Mouse (Mus musculus) kidney, postnatal 0 days (tissue): ENCODE measurements around the gene Rps29. TPM values are rescaled to one million over a fixed set of nuclear protein-coding genes. Genes with fewer than 3 reads are reported as not detected.

ENCODE experiments used
- ATAC-seq: fragments of 200-750 bp; cut with Nextera tagmentation; replicated peaks from 2 replicates; pipeline ENCODE4 v1.8.0; 2017; ENCODE audit warnings: low read depth, moderate number of reproducible peaks, moderate TSS enrichment, moderate library complexity; ENCODE audit not compliant: low FRiP score
- DNase-seq: peaks from one replicate; pipeline ENCODE4 v3.0.0-alpha.2; 2016; ENCODE audit warnings: low spot score
- H3K27ac ChIP-seq: fragments of 300-500 bp; sonication (generic); 2 replicates; pipeline ENCODE4 v1.5.1; 2014; ENCODE audit warnings: mild to moderate bottlenecking
- H3K27me3 ChIP-seq: fragments of 300-500 bp; sonication (generic); 2 replicates; pipeline ENCODE4 v1.6.1; 2014; ENCODE audit warnings: low read length, mixed read lengths; ENCODE audit not compliant: insufficient read depth
- H3K36me3 ChIP-seq: fragments of 300-500 bp; sonication (generic); 2 replicates; pipeline ENCODE4 v1.6.1; 2014; ENCODE audit warnings: low read length, mixed read lengths; ENCODE audit not compliant: insufficient read depth
- H3K4me1 ChIP-seq: fragments of 300-500 bp; sonication (generic); replicated peaks from 2 replicates; pipeline ENCODE4 v1.6.1; 2014; ENCODE audit warnings: antibody characterized with exemption, low read length, mixed read lengths; ENCODE audit not compliant: insufficient read depth
- H3K4me2 ChIP-seq: fragments of 300-500 bp; sonication (generic); 2 replicates; pipeline ENCODE4 v1.6.1; 2014; ENCODE audit warnings: mild to moderate bottlenecking, low read length, moderate library complexity, mixed read lengths
- H3K4me3 ChIP-seq: fragments of 300-500 bp; sonication (generic); replicated peaks from 2 replicates; pipeline ENCODE4 v1.5.1; 2014; ENCODE audit warnings: low read depth, low read length
- H3K9ac ChIP-seq: fragments of 300-500 bp; sonication (generic); 2 replicates; pipeline ENCODE4 v1.6.1; 2014; ENCODE audit warnings: low read depth, low read length
- H3K9me3 ChIP-seq: fragments of 300-500 bp; sonication (generic); replicated peaks from 2 replicates; pipeline ENCODE4 v1.6.1; 2016; ENCODE audit warnings: low read length, inconsistent platforms, mixed read lengths
- CTCF ChIP-seq: IDR thresholded peaks from 2 replicates; pipeline ENCODE4 v1.5.1; 2016; ENCODE audit warnings: antibody characterized with exemption, low read depth, mild to moderate bottlenecking, moderate library complexity
- WGBS: fragments of 180-500 bp; shearing (Covaris S2); extraction: QIAGEN DNeasy Blood & Tissue Kit; methylation state at CpG from one replicate; pipeline ENCODE4 v1.1.7; 2014; 5-methylcytosine and 5-hydroxymethylcytosine counted together
- polyA plus RNA-seq: library from polyadenylated mRNA; unstranded; fragments of >200 nt; fragmentation: Nextera tagmentation; extraction: Ambion mirVana; gene quantifications from 2 replicates; pipeline ENCODE4 v1.2.1, GENCODE M21; 2015

The Rps29 gene
- polyA plus RNA-seq, 1 experiment from 2014 or later, result 2,435 TPM

DNA sequence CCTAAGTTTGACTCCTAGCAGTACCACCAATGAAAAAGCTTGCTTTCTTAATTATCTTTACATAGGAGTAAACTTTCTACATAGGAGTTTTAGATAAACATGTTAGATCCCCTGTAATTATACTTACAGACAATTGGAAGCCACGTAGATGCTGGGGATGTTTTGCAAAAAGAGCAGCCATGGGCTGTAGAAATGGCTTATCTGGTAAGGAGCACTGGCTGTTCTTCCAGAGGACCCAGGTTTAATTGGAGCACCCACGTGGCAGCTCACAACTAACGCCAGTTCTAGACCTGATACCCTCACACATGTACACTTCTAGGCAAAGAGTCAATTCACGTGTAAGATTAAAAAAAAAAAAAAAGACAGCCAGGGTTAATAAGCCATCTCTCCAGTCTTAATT is 22.8 kb upstream of the Rps29 start:
- Histone ChIP-seq H3K27ac (no peak overlapping the region), H3K36me3 (0 out of 2 replicates have a peak, but pooled peaks cover 4% of the 10 kb centered on the region), H3K4me1 (peaks cover 11% of the 10 kb centered on the region; the same call in 1 of the 2 replicates), H3K4me3 (no peak overlapping the region), H3K27me3 (no peaks in the 10 kb centered on the region), H3K9me3 (no peaks in the 10 kb centered on the region), H3K9ac (no peak overlapping the region), H3K4me2 (no peak overlapping the region)
- no peak for TF ChIP-seq CTCF
- no peak for DNase-seq
- 88% methylated on average over 4 of the region's 4 CpGs for WGBS
- ATAC-seq, result no peak

DNA sequence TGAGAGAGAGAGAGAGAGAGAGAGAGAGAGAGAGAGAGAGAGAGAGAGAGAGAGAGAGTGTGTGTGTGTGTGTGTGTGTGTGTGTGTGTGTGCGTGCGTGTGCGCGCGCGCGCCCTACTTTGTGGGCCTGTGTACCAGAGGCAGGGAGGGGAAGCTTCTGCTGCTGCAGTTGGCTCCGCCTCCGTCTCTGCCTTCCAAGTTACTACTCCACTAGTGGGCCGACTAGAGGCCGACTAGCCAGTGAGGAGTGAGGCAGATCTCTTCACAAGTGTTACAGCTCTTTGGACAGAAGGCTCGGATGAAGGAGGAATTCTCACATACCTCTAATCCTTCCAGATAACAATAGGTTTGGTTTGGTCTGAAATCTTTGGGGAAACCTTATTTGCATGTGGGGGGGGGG is 20.4 kb upstream of the Rps29 start:
- H3K4me2 ChIP-seq, result no peak overlapping the region
- no peak for ATAC-seq
- 69% methylated on average over 12 of the region's 12 CpGs for WGBS
- H3K27me3 ChIP-seq, result no peaks in the 10 kb centered on the region
- no peaks in the 10 kb centered on the region for H3K9me3 ChIP-seq
- TF ChIP-seq CTCF, result no peak
- H3K27ac ChIP-seq, result no peak overlapping the region
- H3K4me1 ChIP-seq, result no peaks in the 10 kb centered on the region
- DNase-seq, result no peak
- no peak overlapping the region for H3K4me3 ChIP-seq
- 0 out of 2 replicates have a peak, but pooled peaks cover 8% of the 10 kb centered on the region for H3K36me3 ChIP-seq
- H3K9ac ChIP-seq, result no peak overlapping the region

DNA sequence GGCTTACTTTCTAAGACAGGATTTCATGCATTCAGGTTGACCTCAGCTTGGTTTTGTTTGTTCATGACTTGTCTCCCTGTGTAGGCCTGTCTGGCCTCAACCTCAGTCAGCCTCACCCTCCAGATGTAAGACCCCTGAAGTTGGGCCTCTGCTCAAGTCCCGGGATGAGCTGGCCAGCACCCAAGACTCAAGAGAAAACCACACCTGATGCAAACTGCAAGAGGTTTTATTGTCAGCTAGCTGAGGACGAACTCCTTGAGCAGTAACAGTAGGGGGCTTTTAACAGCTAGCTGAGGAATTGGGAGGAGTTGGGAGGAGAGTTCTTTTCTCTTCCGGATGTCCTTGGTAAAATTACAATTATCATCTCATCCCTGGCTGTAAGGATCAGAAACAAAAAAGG is 18.5 kb upstream of the Rps29 start:
- H3K9ac ChIP-seq, result no peak overlapping the region
- no peak overlapping the region for H3K4me2 ChIP-seq
- no peaks in the 10 kb centered on the region for H3K4me1 ChIP-seq
- DNase-seq, result no peak
- 89% methylated on average over 3 of the region's 3 CpGs for WGBS
- TF ChIP-seq CTCF, result no peak
- 0 out of 2 replicates have a peak, but pooled peaks cover 8% of the 10 kb centered on the region for H3K36me3 ChIP-seq
- no peak for ATAC-seq
- no peaks in the 10 kb centered on the region for H3K9me3 ChIP-seq
- no peak overlapping the region for H3K27ac ChIP-seq
- no peaks in the 10 kb centered on the region for H3K27me3 ChIP-seq
- no peak overlapping the region for H3K4me3 ChIP-seq

DNA sequence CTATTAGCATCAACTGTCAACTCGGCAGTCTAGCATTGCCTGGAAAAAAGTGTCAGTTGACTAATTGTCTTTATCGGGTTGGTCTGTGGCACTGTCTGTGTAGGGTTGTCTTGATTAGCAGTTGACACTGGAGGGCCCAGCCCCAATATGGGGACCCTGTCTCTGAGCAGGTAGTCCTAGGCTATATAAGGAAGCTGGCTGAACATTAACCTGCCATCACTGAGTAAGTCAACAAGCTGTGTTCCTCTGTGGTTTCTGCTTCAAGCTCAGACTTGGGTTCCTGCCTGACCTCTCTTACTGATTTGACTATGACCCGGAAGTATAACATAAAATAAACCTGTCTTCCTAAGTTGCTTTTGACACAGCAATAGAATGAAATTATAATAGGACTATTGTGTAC is 17.0 kb upstream of the Rps29 start:
- Histone ChIP-seq H3K27me3 (no peaks in the 10 kb centered on the region), H3K9ac (no peak overlapping the region), H3K4me2 (no peak overlapping the region), H3K4me3 (no peak overlapping the region), H3K9me3 (no peaks in the 10 kb centered on the region), H3K4me1 (no peaks in the 10 kb centered on the region), H3K27ac (no peak overlapping the region), H3K36me3 (0 out of 2 replicates have a peak, but pooled peaks cover 4% of the 10 kb centered on the region)
- 92% methylated on average over 3 of the region's 3 CpGs for WGBS
- DNase-seq, result no peak
- ATAC-seq, result no peak
- no peak for TF ChIP-seq CTCF

DNA sequence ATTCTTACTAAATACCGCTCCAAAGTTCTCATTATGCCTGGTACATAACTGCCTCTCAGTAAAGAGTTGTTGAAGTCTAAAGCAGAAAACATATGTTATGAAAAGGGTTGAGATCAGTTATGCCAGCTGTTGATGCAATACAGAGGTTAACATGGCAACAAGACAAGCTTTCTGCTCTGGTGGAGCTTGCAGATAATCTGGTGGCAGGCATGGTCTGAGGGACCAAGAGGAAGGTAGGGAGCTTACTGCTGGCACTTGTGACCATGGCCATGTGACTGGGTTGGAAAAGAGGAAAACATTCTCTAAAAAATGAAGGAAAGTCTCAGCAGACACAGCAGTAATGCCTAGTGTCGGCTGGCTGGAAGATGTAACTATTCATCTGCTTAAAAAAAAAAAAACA is 12.3 kb upstream of the Rps29 start:
- H3K4me3 ChIP-seq, result no peak overlapping the region
- no peaks in the 10 kb centered on the region for H3K27me3 ChIP-seq
- H3K27ac ChIP-seq, result no peak overlapping the region
- no peaks in the 10 kb centered on the region for H3K9me3 ChIP-seq
- DNase-seq, result no peak
- 0 out of 2 replicates have a peak, but pooled peaks cover 4% of the 10 kb centered on the region for H3K36me3 ChIP-seq
- H3K9ac ChIP-seq, result no peak overlapping the region
- 0 out of 2 replicates have a peak, but pooled peaks cover 9% of the 10 kb centered on the region for H3K4me1 ChIP-seq
- no peak for TF ChIP-seq CTCF
- WGBS, result 88% methylated on average over 2 of the region's 2 CpGs
- ATAC-seq, result no peak
- H3K4me2 ChIP-seq, result no peak overlapping the region

DNA sequence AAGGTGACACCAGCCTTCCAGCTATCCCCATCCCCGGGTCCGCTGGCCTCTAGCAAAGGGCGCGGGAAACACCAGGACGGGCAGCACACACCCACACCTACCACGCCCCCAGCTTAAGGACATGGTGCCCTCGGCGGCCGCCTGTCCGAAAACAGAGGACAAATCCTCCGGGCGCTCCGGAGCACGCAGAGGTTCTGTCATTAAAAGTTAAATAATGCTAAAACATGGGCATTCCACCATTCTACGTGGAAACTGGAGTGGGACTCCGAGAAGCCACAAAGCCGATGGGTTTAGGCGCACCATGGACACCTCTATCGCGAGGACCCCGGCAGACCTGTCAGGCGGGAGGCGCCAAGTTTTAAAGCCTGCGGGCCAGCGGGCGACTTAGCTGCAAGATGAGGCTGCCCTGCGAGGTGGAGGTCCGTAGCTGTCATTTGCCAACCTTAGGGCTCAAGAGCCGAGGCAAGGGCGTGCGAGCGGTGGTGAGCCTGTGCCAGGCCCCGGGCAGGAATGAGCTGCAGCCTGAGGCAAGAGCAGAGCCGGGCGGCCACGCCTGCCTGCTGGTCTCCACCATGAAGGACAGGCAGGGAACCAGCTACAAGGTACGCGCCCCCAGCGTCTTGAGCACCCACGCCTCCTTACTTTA is 9.6 kb upstream of the Rps29 start, which contains the start of gene Lrr1:
Lrr1 (plus strand) TSS at position 354 of the 646 bp plus-strand sequence.
- H3K27ac ChIP-seq, result peak within 1 kb of the TSS; percentile 55; the same call in 1 of the 2 replicates
- TF ChIP-seq CTCF, result no peak
- peak within 1 kb of the TSS; percentile 67 for H3K9ac ChIP-seq
- under 1% methylated on average over 40 of the region's 40 CpGs for WGBS
- no peaks in the 10 kb centered on the region for H3K27me3 ChIP-seq
- ATAC-seq, result peak; percentile 88
- no peaks in the 10 kb centered on the region for H3K36me3 ChIP-seq
- H3K4me3 ChIP-seq, result peak within 1 kb of the TSS; percentile 73
- H3K9me3 ChIP-seq, result no peaks in the 10 kb centered on the region
- peak; percentile 91 for DNase-seq
- peak within 1 kb of the TSS; percentile 97 for H3K4me2 ChIP-seq
- H3K4me1 ChIP-seq, result 0 out of 2 replicates have a peak, but pooled peaks cover 9% of the 10 kb centered on the region
